Mouse (Mus musculus): ENCODE results near the gene AC153137.1. TPM values are rescaled to one million over a fixed set of nuclear protein-coding genes. Genes with fewer than 3 reads are reported as not detected.

Gene AC153137.1
- polyA plus RNA-seq, 1 experiment = 0.11 TPM

DNA sequence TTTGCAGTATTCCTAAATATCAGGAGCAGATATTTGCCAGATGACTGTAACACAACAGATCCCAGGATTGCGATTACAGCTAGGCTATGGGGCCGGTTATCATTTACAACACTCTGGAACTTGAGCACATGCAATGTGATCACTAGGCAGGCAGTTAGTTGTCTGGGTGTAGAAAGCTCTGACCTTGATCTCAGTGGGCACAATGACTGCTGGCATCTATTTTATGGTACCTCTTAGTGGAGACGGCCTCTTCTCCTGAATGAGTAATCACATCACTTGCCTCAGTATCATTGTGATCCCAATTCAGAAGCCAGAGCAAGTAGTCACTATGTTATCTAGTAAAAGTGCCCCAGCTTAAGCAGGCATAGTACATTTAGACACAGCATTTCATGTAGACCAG is 37.2 kb downstream of the AC153137.1 start:
- no peak overlapping the region for H3K4me3 ChIP-seq (ENCODE audit: insufficient read depth, poor library complexity, severe bottlenecking)
- no peaks in the 10 kb centered on the region for H3K27me3 ChIP-seq (ENCODE audit: control insufficient read depth, insufficient read depth, insufficient read length)
- no peak for TF ChIP-seq MYOD1 (IDR thresholded peaks at IDR 0.05; ENCODE audit: control insufficient read depth, insufficient read length, low read depth)
- no peak for TF ChIP-seq MAX (IDR thresholded peaks at IDR 0.05)
- no peak for TF ChIP-seq MYOG (IDR thresholded peaks at IDR 0.05; ENCODE audit: control insufficient read depth, extremely low read depth, insufficient read length)
- TF ChIP-seq CTCF (IDR thresholded peaks at IDR 0.05; ENCODE audit: control insufficient read depth, insufficient read depth, insufficient read length) = no peak
- TF ChIP-seq USF1 (IDR thresholded peaks at IDR 0.05; ENCODE audit: low read depth) = no peak
- TF ChIP-seq FOSL1 (IDR thresholded peaks at IDR 0.05; ENCODE audit: insufficient read depth, low read length, poor library complexity, severe bottlenecking) = no peak
- TF ChIP-seq CEBPB (IDR thresholded peaks at IDR 0.05; ENCODE audit: low read depth) = no peak
- H3K79me3 ChIP-seq (ENCODE audit: low read depth) = peaks cover 17% of the 10 kb centered on the region
- no peak overlapping the region for H3ac ChIP-seq (ENCODE audit: control insufficient read depth, insufficient read length, low read depth)
- peaks cover 22% of the 10 kb centered on the region for H3K79me2 ChIP-seq (ENCODE audit: control insufficient read depth, insufficient read depth)
- H3K36me3 ChIP-seq (ENCODE audit: control insufficient read depth, insufficient read depth) = peaks cover 36% of the 10 kb centered on the region

DNA sequence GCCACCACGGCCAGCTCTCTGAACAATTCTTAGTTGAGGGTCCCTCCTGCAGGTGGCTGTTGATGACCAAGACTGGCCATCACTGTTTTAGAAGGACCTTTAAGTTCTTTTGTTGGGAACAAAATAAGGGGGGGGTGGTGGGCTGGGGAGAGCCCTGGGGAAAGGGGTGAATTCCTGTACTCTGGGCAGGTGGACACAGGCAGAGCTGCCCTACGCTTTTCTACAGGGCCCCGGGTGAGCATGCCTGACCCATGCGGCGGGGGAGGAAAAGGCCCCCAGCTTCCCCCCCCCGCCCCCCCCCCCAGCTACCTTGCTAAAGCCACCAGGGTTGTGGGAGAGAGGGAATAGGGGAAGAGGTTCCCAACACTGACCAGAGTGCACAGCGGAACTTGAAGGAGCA is 39.4 kb downstream of the AC153137.1 start:
- Histone ChIP-seq H3K27me3 (ENCODE audit: control insufficient read depth, insufficient read depth, insufficient read length) (no peaks in the 10 kb centered on the region), H3K4me3 (ENCODE audit: insufficient read depth, poor library complexity, severe bottlenecking) (no peak overlapping the region), H3K36me3 (ENCODE audit: control insufficient read depth, insufficient read depth) (peaks cover 14% of the 10 kb centered on the region), H3K79me2 (ENCODE audit: control insufficient read depth, insufficient read depth) (peaks cover under 1% of the 10 kb centered on the region), H3ac (ENCODE audit: control insufficient read depth, insufficient read length, low read depth) (no peak overlapping the region), H3K79me3 (ENCODE audit: low read depth) (peaks cover 1% of the 10 kb centered on the region)
- no peak for TF ChIP-seq CEBPB (IDR thresholded peaks at IDR 0.05; ENCODE audit: low read depth)

GRCm38 (mm10) chr1:30937396-30937965 is 40.3 kb downstream of the AC153137.1 start:
- Histone ChIP-seq H3ac (ENCODE audit: control insufficient read depth, insufficient read length, low read depth) (no peak overlapping the region), H3K79me2 (ENCODE audit: control insufficient read depth, insufficient read depth) (no peaks in the 10 kb centered on the region), H3K27me3 (ENCODE audit: control insufficient read depth, insufficient read depth, insufficient read length) (no peaks in the 10 kb centered on the region), H3K79me3 (ENCODE audit: low read depth) (no peaks in the 10 kb centered on the region), H3K36me3 (ENCODE audit: control insufficient read depth, insufficient read depth) (peaks cover 12% of the 10 kb centered on the region), H3K4me3 (ENCODE audit: insufficient read depth, poor library complexity, severe bottlenecking) (no peak overlapping the region)
- TF ChIP-seq MYOG (IDR thresholded peaks at IDR 0.05; ENCODE audit: control insufficient read depth, extremely low read depth, insufficient read length) = no peak
- TF ChIP-seq MAX (IDR thresholded peaks at IDR 0.05) = no peak
- no peak for TF ChIP-seq FOSL1 (IDR thresholded peaks at IDR 0.05; ENCODE audit: insufficient read depth, low read length, poor library complexity, severe bottlenecking)
- TF ChIP-seq CTCF (IDR thresholded peaks at IDR 0.05; ENCODE audit: control insufficient read depth, insufficient read depth, insufficient read length) = no peak
- TF ChIP-seq MYOD1 (IDR thresholded peaks at IDR 0.05; ENCODE audit: control insufficient read depth, insufficient read length, low read depth) = no peak

- no peak overlapping the region for H3ac ChIP-seq (ENCODE audit: control insufficient read depth, insufficient read length, low read depth)
Observed at GRCm38 (mm10) chr1:30936488-30936887, 41.3 kb downstream of the AC153137.1 start.

GRCm38 (mm10) chr1:30930823-30931222 is 46.9 kb downstream of the AC153137.1 start:
- Histone ChIP-seq H3K27me3 (ENCODE audit: control insufficient read depth, insufficient read depth, insufficient read length) (no peaks in the 10 kb centered on the region), H3ac (ENCODE audit: control insufficient read depth, insufficient read length, low read depth) (no peak overlapping the region)

More at GRCm38 (mm10) chr1:30936488-30936887, 41.3 kb downstream of the AC153137.1 start:
- no peaks in the 10 kb centered on the region for H3K27me3 ChIP-seq (ENCODE audit: control insufficient read depth, insufficient read depth, insufficient read length)
- H3K79me3 ChIP-seq (ENCODE audit: low read depth) = no peaks in the 10 kb centered on the region
- H3K4me3 ChIP-seq (ENCODE audit: insufficient read depth, poor library complexity, severe bottlenecking) = no peak overlapping the region
- TF ChIP-seq USF1 (IDR thresholded peaks at IDR 0.05; ENCODE audit: low read depth) (no peak), MYOG (IDR thresholded peaks at IDR 0.05; ENCODE audit: control insufficient read depth, extremely low read depth, insufficient read length) (no peak), FOSL1 (IDR thresholded peaks at IDR 0.05; ENCODE audit: insufficient read depth, low read length, poor library complexity, severe bottlenecking) (no peak), MYOD1 (IDR thresholded peaks at IDR 0.05; ENCODE audit: control insufficient read depth, insufficient read length, low read depth) (no peak), CEBPB (IDR thresholded peaks at IDR 0.05; ENCODE audit: low read depth) (no peak), CTCF (IDR thresholded peaks at IDR 0.05; ENCODE audit: control insufficient read depth, insufficient read depth, insufficient read length) (no peak), MAX (IDR thresholded peaks at IDR 0.05) (no peak)
- H3K79me2 ChIP-seq (ENCODE audit: control insufficient read depth, insufficient read depth) = no peaks in the 10 kb centered on the region
- H3K36me3 ChIP-seq (ENCODE audit: control insufficient read depth, insufficient read depth) = peaks cover 12% of the 10 kb centered on the region

GRCm38 (mm10) chr1:30930194-30930593 is 47.6 kb downstream of the AC153137.1 start:
- Histone ChIP-seq H3K4me3 (ENCODE audit: insufficient read depth, poor library complexity, severe bottlenecking) (no peak overlapping the region), H3K79me2 (ENCODE audit: control insufficient read depth, insufficient read depth) (no peaks in the 10 kb centered on the region), H3K36me3 (ENCODE audit: control insufficient read depth, insufficient read depth) (no peaks in the 10 kb centered on the region), H3K27me3 (ENCODE audit: control insufficient read depth, insufficient read depth, insufficient read length) (no peaks in the 10 kb centered on the region), H3ac (ENCODE audit: control insufficient read depth, insufficient read length, low read depth) (no peak overlapping the region), H3K79me3 (ENCODE audit: low read depth) (no peaks in the 10 kb centered on the region)
- no peak for TF ChIP-seq MYOD1 (IDR thresholded peaks at IDR 0.05; ENCODE audit: control insufficient read depth, insufficient read length, low read depth)
- no peak for TF ChIP-seq MYOG (IDR thresholded peaks at IDR 0.05; ENCODE audit: control insufficient read depth, extremely low read depth, insufficient read length)
- no peak for TF ChIP-seq CEBPB (IDR thresholded peaks at IDR 0.05; ENCODE audit: low read depth)
- no peak for TF ChIP-seq CTCF (IDR thresholded peaks at IDR 0.05; ENCODE audit: control insufficient read depth, insufficient read depth, insufficient read length)
- TF ChIP-seq USF1 (IDR thresholded peaks at IDR 0.05; ENCODE audit: low read depth) = no peak
- no peak for TF ChIP-seq MAX (IDR thresholded peaks at IDR 0.05)
- no peak for TF ChIP-seq FOSL1 (IDR thresholded peaks at IDR 0.05; ENCODE audit: insufficient read depth, low read length, poor library complexity, severe bottlenecking)

More at GRCm38 (mm10) chr1:30930823-30931222, 46.9 kb downstream of the AC153137.1 start:
- Histone ChIP-seq H3K4me3 (ENCODE audit: insufficient read depth, poor library complexity, severe bottlenecking) (no peak overlapping the region), H3K79me2 (ENCODE audit: control insufficient read depth, insufficient read depth) (no peaks in the 10 kb centered on the region), H3K36me3 (ENCODE audit: control insufficient read depth, insufficient read depth) (no peaks in the 10 kb centered on the region), H3K79me3 (ENCODE audit: low read depth) (no peaks in the 10 kb centered on the region)
- TF ChIP-seq MYOG (IDR thresholded peaks at IDR 0.05; ENCODE audit: control insufficient read depth, extremely low read depth, insufficient read length) (no peak), USF1 (IDR thresholded peaks at IDR 0.05; ENCODE audit: low read depth) (no peak), MYOD1 (IDR thresholded peaks at IDR 0.05; ENCODE audit: control insufficient read depth, insufficient read length, low read depth) (no peak), FOSL1 (IDR thresholded peaks at IDR 0.05; ENCODE audit: insufficient read depth, low read length, poor library complexity, severe bottlenecking) (no peak), CTCF (IDR thresholded peaks at IDR 0.05; ENCODE audit: control insufficient read depth, insufficient read depth, insufficient read length) (no peak), MAX (IDR thresholded peaks at IDR 0.05) (no peak), CEBPB (IDR thresholded peaks at IDR 0.05; ENCODE audit: low read depth) (no peak)

Other genes starting within 250 kb of the AC153137.1 start
- gene Phf3, start 104.0 kb downstream of the AC153137.1 start, polyA plus RNA-seq (2012; fragmentation: generic; extraction: Trizol) = 9.9 TPM
- gene Lgsn, start 198.4 kb upstream of the AC153137.1 start, polyA plus RNA-seq (2012; fragmentation: generic; extraction: Trizol) = not detected
- 0.09 TPM for gene 4931428L18Rik, start 244.7 kb upstream of the AC153137.1 start, polyA plus RNA-seq (2012; fragmentation: generic; extraction: Trizol)
- not detected for gene Pih1d3, start 244.9 kb upstream of the AC153137.1 start, polyA plus RNA-seq (2012; fragmentation: generic; extraction: Trizol)